Mouse (Mus musculus): ENCODE data around the gene Fggy. TPM values are rescaled to one million over a fixed set of nuclear protein-coding genes. Genes with fewer than 3 reads are reported as not detected.

The Fggy gene
- total and polyA plus RNA-seq, 3 experiments: not detected

GRCm38 (mm10) chr4:95636937-95637749 lies 79.8 kb downstream of the Fggy start:
- H3K27ac ChIP-seq (ENCODE audit: control insufficient read depth, low read depth, low read length): no peak overlapping the region
- no peaks in the 10 kb centered on the region for H3K4me1 ChIP-seq (ENCODE audit: control insufficient read depth in 1 of 2, insufficient read depth in 2 of 2, low read length in 2 of 2)
- no peak for DNase-seq (ENCODE audit: low read depth, low spot score)
- no peaks in the 10 kb centered on the region for H3K9me3 ChIP-seq (replicated peaks; ENCODE audit: insufficient read depth, low read length)
- H3K36me3 ChIP-seq (ENCODE audit: control insufficient read depth in 1 of 2, insufficient read depth in 2 of 2, low read length in 2 of 2): no peaks in the 10 kb centered on the region
- no peaks in the 10 kb centered on the region for H3K79me2 ChIP-seq (ENCODE audit: control insufficient read depth, insufficient read depth, low read length, poor library complexity)
- H3K4me3 ChIP-seq (ENCODE audit: control insufficient read depth in 1 of 2, insufficient read depth in 1 of 2, low read depth in 2 of 2, low read length in 2 of 2): no peak overlapping the region
- H3K9ac ChIP-seq (ENCODE audit: control insufficient read depth, low read depth, low read length, poor library complexity, severe bottlenecking): no peak overlapping the region
- H3K27me3 ChIP-seq (ENCODE audit: control insufficient read depth in 1 of 2, insufficient read depth in 2 of 2, low read length in 2 of 2): no peaks in the 10 kb centered on the region
- TF ChIP-seq GATA1 (IDR thresholded peaks at IDR 0.05; ENCODE audit: low read depth, low read length): no peak
- TF ChIP-seq TCF12 (IDR thresholded peaks at IDR 0.05; ENCODE audit: low read depth, low read length): no peak
- TF ChIP-seq SIN3A (IDR thresholded peaks at IDR 0.05; ENCODE audit: low read length): no peak
- no peak for TF ChIP-seq JUND (IDR thresholded peaks at IDR 0.05; ENCODE audit: low read depth, low read length)
- TF ChIP-seq ETS1 (IDR thresholded peaks at IDR 0.05; ENCODE audit: low read depth, low read length): no peak
- TF ChIP-seq NRF1 (IDR thresholded peaks at IDR 0.05; ENCODE audit: insufficient read depth, low read depth, low read length, poor library complexity, severe bottlenecking): no peak
- TF ChIP-seq TBP (IDR thresholded peaks at IDR 0.05; ENCODE audit: low read depth, low read length): no peak
- no peak for TF ChIP-seq CTCF (IDR thresholded peaks at IDR 0.05 in 2 of 3, conservative IDR thresholded peaks at IDR 0.05 in 1 of 3; ENCODE audit: control insufficient read depth in 1 of 3, insufficient read depth in 1 of 3, low read depth in 2 of 3, low read length in 3 of 3, poor library complexity in 1 of 3, severe bottlenecking in 1 of 3)
- no peak for TF ChIP-seq MAZ (IDR thresholded peaks at IDR 0.05; ENCODE audit: low read depth, low read length)
- TF ChIP-seq SMC3 (IDR thresholded peaks at IDR 0.05; ENCODE audit: low read depth, low read length): no peak

GRCm38 (mm10) chr4:95638063-95638462 lies 80.8 kb downstream of the Fggy start:
- no peak overlapping the region for H3K9ac ChIP-seq (ENCODE audit: control insufficient read depth, low read depth, low read length, poor library complexity, severe bottlenecking)
- H3K27me3 ChIP-seq (ENCODE audit: control insufficient read depth in 1 of 2, insufficient read depth in 2 of 2, low read length in 2 of 2): no peaks in the 10 kb centered on the region
- H3K79me2 ChIP-seq (ENCODE audit: control insufficient read depth, insufficient read depth, low read length, poor library complexity): no peaks in the 10 kb centered on the region
- H3K9me3 ChIP-seq (replicated peaks; ENCODE audit: insufficient read depth, low read length): no peaks in the 10 kb centered on the region
- H3K4me3 ChIP-seq (ENCODE audit: control insufficient read depth in 1 of 2, insufficient read depth in 1 of 2, low read depth in 2 of 2, low read length in 2 of 2): no peak overlapping the region
- H3K4me1 ChIP-seq (ENCODE audit: control insufficient read depth in 1 of 2, insufficient read depth in 2 of 2, low read length in 2 of 2): no peaks in the 10 kb centered on the region
- H3K27ac ChIP-seq (ENCODE audit: control insufficient read depth, low read depth, low read length): no peak overlapping the region
- DNase-seq (ENCODE audit: low read depth, low spot score): no peak
- no peaks in the 10 kb centered on the region for H3K36me3 ChIP-seq (ENCODE audit: control insufficient read depth in 1 of 2, insufficient read depth in 2 of 2, low read length in 2 of 2)
- TF ChIP-seq CHD2 (IDR thresholded peaks at IDR 0.05; ENCODE audit: low read length) (no peak), ZNF384 (IDR thresholded peaks at IDR 0.05; ENCODE audit: low read depth, low read length) (no peak), HCFC1 (IDR thresholded peaks at IDR 0.05; ENCODE audit: low read depth, low read length) (no peak), ZKSCAN1 (IDR thresholded peaks at IDR 0.05; ENCODE audit: low read depth, low read length) (no peak), ZMIZ1 (IDR thresholded peaks at IDR 0.05; ENCODE audit: low read depth, low read length) (no peak), MAZ (IDR thresholded peaks at IDR 0.05; ENCODE audit: low read depth, low read length) (no peak), ELF1 (IDR thresholded peaks at IDR 0.05; ENCODE audit: low read depth, low read length) (no peak), POLR2AphosphoS5 (IDR thresholded peaks at IDR 0.05; ENCODE audit: borderline replicate concordance, low read depth, low read length) (no peak), MAFK (IDR thresholded peaks at IDR 0.05; ENCODE audit: borderline replicate concordance, low read depth, low read length) (no peak), GATA1 (IDR thresholded peaks at IDR 0.05; ENCODE audit: low read depth, low read length) (no peak), POLR2A (IDR thresholded peaks at IDR 0.05; ENCODE audit: control insufficient read depth in 1 of 2, insufficient read depth in 1 of 2, low read depth in 1 of 2, low read length in 2 of 2, poor library complexity in 1 of 2) (no peak), E2F4 (IDR thresholded peaks at IDR 0.05; ENCODE audit: borderline replicate concordance, low read depth, low read length) (no peak), USF1 (IDR thresholded peaks at IDR 0.05; ENCODE audit: low read depth, low read length) (no peak), EP300 (IDR thresholded peaks at IDR 0.05; ENCODE audit: low read depth in 1 of 2, low read length in 2 of 2) (no peak), KAT2A (conservative IDR thresholded peaks at IDR 0.05; ENCODE audit: low read depth, low read length) (no peak), ZC3H11A (IDR thresholded peaks at IDR 0.05; ENCODE audit: low read depth, low read length) (no peak), NELFE (IDR thresholded peaks at IDR 0.05; ENCODE audit: low read depth, low read length) (no peak)
